Mouse (Mus musculus) midbrain, embryonic 14.5 days (tissue): ENCODE measurements at regions not wholly inside any gene's neighbourhood (a gene's known extent, or its start where the extent isn't known, plus 50 kb on each side); places are given as distances from the start of the nearest gene placed in this dataset.

ENCODE experiments used
- ATAC-seq: fragments of 200-750 bp; cut with Nextera tagmentation; 2 replicates; pipeline ENCODE4 v1.8.0; 2017; ENCODE audit warnings: moderate number of reproducible peaks, moderate library complexity; ENCODE audit not compliant: low FRiP score, low TSS enrichment
- DNase-seq: peaks from one replicate; pipeline ENCODE4 v3.0.0-alpha.2; 2015
- H3K27ac ChIP-seq: fragments of 300-500 bp; sonication (generic); replicated peaks from 2 replicates; pipeline ENCODE4 v1.5.1; 2014; ENCODE audit warnings: mild to moderate bottlenecking, low read depth, low read length, moderate library complexity
- H3K27me3 ChIP-seq: fragments of 300-500 bp; sonication (generic); 2 replicates; pipeline ENCODE4 v1.6.1; 2014; ENCODE audit warnings: low read length, control low read depth, mixed read lengths; ENCODE audit not compliant: control insufficient read depth, insufficient read depth
- H3K36me3 ChIP-seq: fragments of 300-500 bp; sonication (generic); 2 replicates; pipeline ENCODE4 v1.6.1; 2014; ENCODE audit warnings: low read length, control low read depth; ENCODE audit not compliant: control insufficient read depth, insufficient read depth
- H3K4me1 ChIP-seq: fragments of 300-500 bp; sonication (generic); 2 replicates; pipeline ENCODE4 v1.6.1; 2014; ENCODE audit warnings: mild to moderate bottlenecking, antibody characterized with exemption, low read length, control low read depth; ENCODE audit not compliant: control insufficient read depth, insufficient read depth
- H3K4me2 ChIP-seq: fragments of 300-500 bp; sonication (generic); 2 replicates; pipeline ENCODE4 v1.6.1; 2014; ENCODE audit warnings: mild to moderate bottlenecking, low read length, moderate library complexity
- H3K4me3 ChIP-seq: fragments of 300-500 bp; sonication (generic); replicated peaks from 2 replicates; pipeline ENCODE4 v1.5.1; 2014; ENCODE audit warnings: low read depth, low read length
- H3K9ac ChIP-seq: fragments of 300-500 bp; sonication (generic); replicated peaks from 2 replicates; pipeline ENCODE4 v1.6.1; 2014; ENCODE audit warnings: mild to moderate bottlenecking, low read length, moderate library complexity
- H3K9me3 ChIP-seq: fragments of 300-500 bp; sonication (generic); 2 replicates; pipeline ENCODE4 v1.6.1; 2016; ENCODE audit warnings: low read length, control low read depth, mixed read lengths; ENCODE audit not compliant: control insufficient read depth
- WGBS: fragments of 180-500 bp; shearing (Covaris S2); extraction: QIAGEN DNeasy Blood & Tissue Kit; methylation state at CpG from one replicate; pipeline ENCODE4 v1.1.7; 2014; 5-methylcytosine and 5-hydroxymethylcytosine counted together

DNA sequence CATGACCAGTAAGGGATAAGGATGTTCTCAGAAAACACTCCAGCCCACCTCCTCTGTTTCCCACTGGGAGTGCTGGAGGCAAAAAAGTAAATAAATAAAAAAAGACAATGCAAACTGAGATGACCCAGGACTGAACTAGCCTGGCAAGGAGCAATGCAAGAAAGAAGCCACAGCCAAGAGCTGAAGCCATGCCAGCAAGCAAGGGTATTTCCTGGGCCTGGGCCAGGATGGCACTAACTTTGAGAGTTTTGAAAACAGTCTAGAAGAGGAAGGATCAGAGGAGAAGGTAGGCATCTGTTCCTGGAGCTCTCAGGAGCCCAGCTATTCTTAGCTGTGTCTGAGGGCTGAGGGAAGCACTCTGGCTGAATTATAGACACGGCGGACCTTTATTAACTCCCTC, 465.7 kb upstream of the Tbx3 start:
- Histone ChIP-seq H3K4me3 (no peak overlapping the region), H3K9me3 (0 out of 2 replicates have a peak, but pooled peaks cover 3% of the 10 kb centered on the region), H3K27ac (no peak overlapping the region), H3K27me3 (no peaks in the 10 kb centered on the region), H3K4me1 (no peaks in the 10 kb centered on the region), H3K36me3 (no peaks in the 10 kb centered on the region), H3K4me2 (no peak overlapping the region), H3K9ac (no peak overlapping the region)
- ATAC-seq (no peak), DNase-seq (no peak)
- WGBS: 83% methylated on average over 2 of the region's 2 CpGs

DNA sequence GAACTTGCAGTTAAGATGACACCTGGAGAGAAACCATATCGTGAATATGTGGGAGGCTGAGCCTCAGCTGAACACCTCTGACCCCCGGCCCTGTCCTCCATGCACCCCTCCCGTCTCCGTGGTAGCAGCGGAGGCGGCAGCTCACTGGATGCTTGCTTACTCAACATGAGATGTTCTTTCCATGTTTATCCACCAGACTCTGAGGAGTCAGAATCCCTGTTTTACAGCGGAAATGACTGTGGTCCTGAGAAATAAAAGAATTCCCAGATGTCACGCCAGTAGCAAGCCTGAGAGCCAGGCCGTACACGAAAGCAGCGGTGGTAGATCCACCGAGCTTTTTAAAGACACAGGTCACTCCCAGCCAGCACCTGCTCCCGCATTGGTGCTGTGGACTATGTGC, 462.4 kb upstream of the Tbx3 start:
- H3K9ac ChIP-seq: no peak overlapping the region
- H3K4me1 ChIP-seq: no peaks in the 10 kb centered on the region
- no peaks in the 10 kb centered on the region for H3K27me3 ChIP-seq
- H3K36me3 ChIP-seq: no peaks in the 10 kb centered on the region
- DNase-seq (no peak), ATAC-seq (no peak)
- H3K4me2 ChIP-seq: no peak overlapping the region
- WGBS: 88% methylated on average over 13 of the region's 13 CpGs
- 0 out of 2 replicates have a peak, but pooled peaks cover 8% of the 10 kb centered on the region for H3K9me3 ChIP-seq
- no peak overlapping the region for H3K4me3 ChIP-seq
- H3K27ac ChIP-seq: no peak overlapping the region

DNA sequence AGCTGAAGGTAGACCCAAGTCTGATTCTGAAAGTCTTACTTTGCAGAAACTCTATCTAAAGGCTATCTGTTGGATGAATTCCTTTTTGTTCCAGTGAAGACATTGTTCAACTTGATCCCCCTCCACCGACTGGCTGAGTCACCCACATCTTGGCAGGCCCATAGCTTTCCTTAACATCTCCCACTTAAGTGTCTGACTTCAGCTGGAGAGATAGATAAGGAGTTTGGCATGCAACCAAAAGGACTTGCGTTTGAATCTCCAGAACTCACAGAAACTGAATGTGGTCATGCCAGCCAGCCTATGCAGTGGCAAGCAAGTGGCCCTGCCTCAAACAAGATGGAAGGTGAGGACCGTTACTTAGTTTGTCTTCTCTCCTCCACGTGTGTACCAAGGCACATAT, 457.3 kb upstream of the Tbx3 start:
- WGBS: 77% methylated on average over 4 of the region's 4 CpGs
- ATAC-seq: no peak
- no peak for DNase-seq
- Histone ChIP-seq H3K4me1 (0 out of 2 replicates have a peak, but pooled peaks cover 3% of the 10 kb centered on the region), H3K27ac (no peak overlapping the region), H3K4me2 (no peak overlapping the region), H3K4me3 (no peak overlapping the region), H3K9ac (no peak overlapping the region), H3K36me3 (no peaks in the 10 kb centered on the region), H3K9me3 (0 out of 2 replicates have a peak, but pooled peaks cover 8% of the 10 kb centered on the region), H3K27me3 (no peaks in the 10 kb centered on the region)

DNA sequence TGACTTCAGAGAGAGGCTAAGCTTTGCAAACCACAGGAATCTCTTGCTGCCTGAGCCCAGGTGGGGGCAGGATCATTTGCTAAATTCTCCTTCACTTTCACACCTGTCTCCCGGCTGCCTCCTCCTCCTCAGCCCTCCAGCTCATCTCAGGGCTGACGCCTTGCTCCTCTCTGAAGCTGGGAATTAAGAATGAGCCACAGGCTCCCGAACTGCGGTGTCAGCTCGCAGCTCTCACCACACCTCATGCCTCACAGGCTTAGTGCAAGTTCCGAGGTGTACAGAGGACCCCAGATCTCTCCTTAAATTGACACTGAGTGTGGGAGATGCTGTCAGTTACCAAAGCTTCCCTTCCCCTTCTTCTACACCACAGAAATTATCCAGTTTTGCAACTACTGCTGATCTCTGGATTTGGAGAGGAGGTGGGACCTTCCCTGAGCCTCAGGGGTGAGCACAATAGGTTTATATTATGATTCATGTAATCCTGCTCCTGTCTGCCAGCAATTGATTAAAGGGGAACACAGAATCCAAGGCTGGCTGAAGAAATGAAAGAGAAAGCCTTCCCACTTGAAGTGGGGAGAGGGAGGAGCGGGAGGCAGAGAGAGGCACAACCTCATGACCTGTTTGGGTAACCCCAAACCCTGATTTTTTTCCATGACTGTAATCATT, 456.6 kb upstream of the Tbx3 start:
- no peaks in the 10 kb centered on the region for H3K36me3 ChIP-seq
- 0 out of 2 replicates have a peak, but pooled peaks cover 3% of the 10 kb centered on the region for H3K4me1 ChIP-seq
- no peak overlapping the region for H3K4me3 ChIP-seq
- ATAC-seq (no peak), DNase-seq (no peak)
- WGBS: 67% methylated on average over 7 of the region's 7 CpGs
- H3K27me3 ChIP-seq: no peaks in the 10 kb centered on the region
- H3K9me3 ChIP-seq: 0 out of 2 replicates have a peak, but pooled peaks cover 8% of the 10 kb centered on the region
- H3K9ac ChIP-seq: no peak overlapping the region
- H3K4me2 ChIP-seq: no peak overlapping the region
- H3K27ac ChIP-seq: no peak overlapping the region

DNA sequence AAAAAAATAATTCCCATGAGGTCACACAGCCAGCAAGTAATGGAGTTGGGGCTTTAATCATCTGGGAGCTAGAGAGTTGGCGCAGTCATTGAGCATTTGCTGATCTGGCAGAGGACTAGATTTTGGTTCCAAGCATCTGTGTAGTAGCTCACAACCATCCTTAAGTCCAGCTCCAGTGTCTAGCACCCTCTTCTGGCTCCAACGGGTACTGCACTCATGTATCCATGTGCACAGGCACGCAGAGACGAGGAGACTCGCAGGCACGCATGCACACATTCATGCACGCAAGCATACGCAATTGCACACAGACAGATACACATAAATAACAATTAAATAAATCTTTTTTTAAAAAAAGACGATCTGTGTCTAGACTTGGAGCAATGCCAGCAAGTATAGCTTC, 455.5 kb upstream of the Tbx3 start:
- 92% methylated on average over 9 of the region's 9 CpGs for WGBS
- Histone ChIP-seq H3K27ac (no peak overlapping the region), H3K4me2 (no peak overlapping the region), H3K4me3 (no peak overlapping the region), H3K36me3 (no peaks in the 10 kb centered on the region), H3K27me3 (no peaks in the 10 kb centered on the region), H3K9me3 (0 out of 2 replicates have a peak, but pooled peaks cover 5% of the 10 kb centered on the region), H3K9ac (no peak overlapping the region), H3K4me1 (0 out of 2 replicates have a peak, but pooled peaks cover 3% of the 10 kb centered on the region)
- DNase-seq (no peak), ATAC-seq (no peak)

DNA sequence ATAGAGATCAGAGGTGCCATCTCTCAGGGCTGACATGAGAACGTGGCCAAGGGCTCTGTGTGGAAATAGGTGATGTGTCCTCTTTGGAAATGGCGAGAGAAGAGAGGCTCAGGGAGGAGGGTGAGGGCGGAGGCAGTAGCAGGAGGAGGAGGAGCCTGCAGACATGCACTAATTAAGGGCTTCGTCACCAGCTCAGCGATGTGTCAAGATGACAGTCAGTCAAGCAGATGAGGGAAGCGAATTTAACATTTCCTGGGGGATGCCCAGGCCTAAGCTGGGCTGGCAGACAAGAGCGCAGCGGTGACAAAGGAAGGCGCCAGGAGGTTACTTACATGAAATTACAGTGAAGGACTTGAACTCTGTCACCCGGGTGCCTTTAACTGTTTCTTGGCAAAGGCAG, 455.1 kb upstream of the Tbx3 start:
- Histone ChIP-seq H3K9ac (no peak overlapping the region), H3K27me3 (no peaks in the 10 kb centered on the region), H3K4me3 (no peak overlapping the region), H3K36me3 (no peaks in the 10 kb centered on the region), H3K27ac (no peak overlapping the region), H3K9me3 (0 out of 2 replicates have a peak, but pooled peaks cover 2% of the 10 kb centered on the region), H3K4me2 (no peak overlapping the region), H3K4me1 (0 out of 2 replicates have a peak, but pooled peaks cover 3% of the 10 kb centered on the region)
- ATAC-seq (no peak), DNase-seq (peak; percentile 35)
- 58% methylated on average over 10 of the region's 10 CpGs for WGBS

DNA sequence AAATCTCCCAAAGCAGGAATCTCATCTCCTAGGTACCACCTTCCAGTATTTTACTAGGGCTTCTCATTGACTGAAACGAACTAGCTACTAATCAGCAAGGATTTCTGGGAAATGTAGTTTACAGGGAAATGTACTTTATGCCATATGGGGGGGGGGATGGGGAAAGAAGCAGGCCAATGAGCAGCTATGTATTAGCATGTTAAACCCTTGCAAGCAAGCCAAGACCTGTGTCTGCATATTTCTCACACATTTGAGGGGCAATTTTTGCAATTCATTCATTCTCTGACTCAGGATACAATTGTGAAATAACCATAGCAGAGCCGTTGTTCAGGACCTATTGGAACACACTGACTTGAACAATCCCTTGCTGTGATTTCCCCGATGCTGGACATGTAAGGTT, 454.3 kb upstream of the Tbx3 start:
- Histone ChIP-seq H3K4me1 (0 out of 2 replicates have a peak, but pooled peaks cover 3% of the 10 kb centered on the region), H3K9me3 (no peaks in the 10 kb centered on the region), H3K36me3 (no peaks in the 10 kb centered on the region), H3K4me2 (no peak overlapping the region), H3K27ac (no peak overlapping the region), H3K27me3 (no peaks in the 10 kb centered on the region), H3K4me3 (no peak overlapping the region), H3K9ac (no peak overlapping the region)
- 80% methylated on average over 3 of the region's 3 CpGs for WGBS
- ATAC-seq (no peak), DNase-seq (no peak)

DNA sequence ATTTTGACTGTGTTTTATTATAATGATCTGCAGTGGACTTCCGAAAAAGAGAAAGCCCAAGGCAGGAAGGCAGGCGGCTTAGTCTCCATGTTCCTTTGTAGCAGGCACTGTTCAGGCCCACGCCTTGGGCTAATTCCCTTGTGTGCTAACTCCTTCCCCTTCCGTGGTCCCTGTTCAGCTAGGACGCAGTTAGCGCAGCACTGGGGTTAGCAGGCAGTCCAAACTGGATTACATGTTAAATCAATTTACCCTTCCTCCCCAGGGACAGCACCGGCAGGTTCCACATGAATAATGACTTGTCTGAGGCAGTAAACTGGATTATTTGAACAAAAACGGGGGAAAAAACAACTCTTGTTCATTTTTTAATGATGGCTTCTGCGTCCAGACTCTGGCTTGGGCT, 453.4 kb upstream of the Tbx3 start:
- Histone ChIP-seq H3K36me3 (no peaks in the 10 kb centered on the region), H3K4me2 (no peak overlapping the region), H3K9ac (no peak overlapping the region), H3K4me1 (0 out of 2 replicates have a peak, but pooled peaks cover 3% of the 10 kb centered on the region), H3K9me3 (no peaks in the 10 kb centered on the region), H3K4me3 (no peak overlapping the region), H3K27ac (no peak overlapping the region), H3K27me3 (no peaks in the 10 kb centered on the region)
- 42% methylated on average over 9 of the region's 9 CpGs for WGBS
- ATAC-seq (no peak), DNase-seq (peak; percentile 54)

DNA sequence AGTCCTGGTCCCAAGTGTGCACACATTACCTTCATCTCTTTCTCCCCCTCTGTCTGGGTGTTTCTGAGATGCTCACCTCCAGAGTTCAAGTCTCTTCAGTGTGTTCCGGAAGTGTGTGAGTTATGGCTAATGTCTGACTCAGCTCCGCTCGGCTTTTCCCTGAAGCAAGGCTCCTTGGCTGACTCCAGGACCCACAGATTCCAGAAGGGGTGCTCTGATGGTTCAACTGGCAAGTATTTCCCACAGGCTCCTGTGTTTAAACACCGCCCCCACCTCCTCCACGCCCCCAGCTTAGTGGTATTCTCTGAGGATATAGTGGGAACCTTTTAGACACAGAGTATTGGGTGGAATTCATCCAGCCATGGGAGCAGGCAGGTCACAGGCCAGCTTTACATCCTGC, 441.8 kb upstream of the Tbx3 start:
- WGBS: 92% methylated on average over 5 of the region's 5 CpGs
- H3K36me3 ChIP-seq: no peaks in the 10 kb centered on the region
- no peaks in the 10 kb centered on the region for H3K9me3 ChIP-seq
- H3K4me1 ChIP-seq: no peaks in the 10 kb centered on the region
- no peak overlapping the region for H3K4me3 ChIP-seq
- ATAC-seq (no peak), DNase-seq (no peak)
- no peak overlapping the region for H3K4me2 ChIP-seq
- H3K27ac ChIP-seq: no peak overlapping the region
- no peaks in the 10 kb centered on the region for H3K27me3 ChIP-seq
- H3K9ac ChIP-seq: no peak overlapping the region
